Mouse (Mus musculus) ovary, postnatal 14 days (tissue): Measurements from ENCODE around the gene Iqcc.

Experiments used
- DNase-seq: peaks from one replicate; pipeline ENCODE4 v3.0.0; 2022; ENCODE audit warnings: low spot score

Iqcc gene

DNA sequence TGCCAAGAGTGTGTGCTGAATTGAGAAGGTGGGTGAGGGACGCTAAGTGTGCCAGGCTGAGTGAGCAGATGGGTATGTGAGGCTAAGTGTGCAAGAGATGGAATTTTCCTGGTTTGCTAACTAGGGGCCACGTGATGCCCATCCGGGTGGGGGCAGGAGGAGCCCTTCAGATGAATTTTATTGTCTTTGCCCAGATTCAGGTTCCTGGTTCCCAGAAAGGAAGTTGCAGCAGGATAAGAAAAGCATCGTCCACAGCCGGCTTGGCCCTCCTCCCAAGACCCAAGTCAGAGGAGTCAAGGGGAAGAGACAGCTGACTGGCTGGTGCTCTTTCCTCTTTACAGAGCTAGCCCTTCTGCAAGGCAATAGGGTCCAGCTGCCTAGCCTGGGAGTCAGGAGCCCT is 40.4 kb downstream of the Iqcc start, which contains the start of gene Fam167b:
Gene Fam167b (minus strand): TSS at position 84 of the 400 bp plus-strand sequence.
- DNase-seq, result no peak

DNA sequence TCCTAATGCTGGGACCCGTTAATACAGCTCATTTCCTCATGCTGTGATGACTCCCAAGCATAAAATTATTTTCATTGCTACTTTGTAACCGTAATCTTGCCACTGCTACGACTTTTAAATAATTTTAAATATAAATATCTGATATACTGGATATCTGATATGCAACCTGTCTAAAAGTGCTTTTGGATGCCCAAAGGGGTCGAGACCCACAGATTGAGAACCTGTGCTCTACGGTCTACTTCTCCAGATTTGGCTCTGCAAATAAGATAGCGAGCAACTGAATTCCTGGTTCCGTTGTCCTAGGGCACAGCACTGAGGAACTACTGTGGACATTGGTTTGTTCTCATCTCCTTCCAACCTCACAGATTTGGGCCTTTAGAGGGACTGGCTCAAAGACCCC is 41.2 kb downstream of the Iqcc start:
- no peak for DNase-seq

DNA sequence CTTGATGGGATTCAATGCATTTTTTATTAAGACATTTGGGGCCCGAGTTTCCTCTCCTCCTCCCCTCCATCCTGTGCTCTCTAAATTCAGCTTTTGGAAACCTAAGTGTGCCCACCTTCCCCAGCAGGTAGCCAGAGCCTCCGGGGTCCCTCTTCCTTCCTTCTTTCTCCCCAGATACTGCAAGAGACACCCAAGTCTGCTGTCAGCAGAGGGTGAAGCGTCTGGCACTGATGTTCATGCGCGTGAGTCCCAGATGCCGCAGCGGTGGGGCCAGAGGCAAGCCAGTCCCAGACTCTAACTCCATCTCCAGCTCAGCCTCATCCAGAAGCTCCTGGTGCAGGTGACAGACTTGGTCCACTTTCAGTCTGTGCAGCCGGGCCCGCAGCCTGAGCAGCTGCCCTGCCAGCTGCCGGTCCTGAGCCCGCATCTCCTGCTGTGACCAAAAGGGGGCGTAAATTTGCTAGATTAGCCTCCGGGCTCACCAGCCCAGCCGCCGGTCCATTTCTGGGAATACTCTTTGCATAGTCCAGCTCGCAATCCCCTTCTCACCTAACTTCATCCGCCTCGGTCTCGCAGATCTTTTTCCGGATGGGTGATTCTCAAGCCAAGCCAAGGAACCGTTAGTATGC is 41.9 kb downstream of the Iqcc start:
- DNase-seq, result peak; percentile 47

DNA sequence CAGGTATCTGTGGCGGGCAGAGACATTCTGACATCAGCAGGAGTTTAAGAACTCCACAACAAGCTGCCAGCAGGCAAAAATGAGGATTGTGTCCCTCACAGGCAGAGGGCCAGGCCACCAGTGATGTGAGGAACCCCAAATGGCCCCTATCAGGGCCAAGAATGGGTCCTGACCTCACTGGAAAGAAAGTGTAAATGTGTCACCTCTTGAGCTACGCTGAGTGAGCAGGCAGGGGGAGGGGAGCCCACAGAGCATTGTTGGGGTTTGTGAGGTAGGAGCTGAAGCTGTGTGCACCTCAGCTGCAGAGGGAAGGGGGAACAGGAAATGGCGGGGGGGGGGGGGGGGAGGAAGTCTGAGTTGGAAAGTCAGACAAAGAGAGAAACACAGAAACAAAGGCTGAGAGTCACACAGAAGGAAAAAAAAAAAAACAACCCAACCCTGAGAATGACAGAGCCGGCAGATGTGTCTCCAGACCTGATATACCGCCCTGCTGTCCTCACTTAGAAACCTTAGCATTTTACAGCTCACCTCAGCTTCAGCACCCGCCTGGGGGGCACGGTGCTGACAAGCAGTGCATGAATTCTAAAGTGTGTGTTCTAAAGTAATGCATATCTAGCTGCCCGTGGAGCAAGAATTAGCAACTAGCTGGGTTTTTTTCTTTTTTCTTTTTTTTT is 43.6 kb downstream of the Iqcc start:
- DNase-seq, result no peak

DNA sequence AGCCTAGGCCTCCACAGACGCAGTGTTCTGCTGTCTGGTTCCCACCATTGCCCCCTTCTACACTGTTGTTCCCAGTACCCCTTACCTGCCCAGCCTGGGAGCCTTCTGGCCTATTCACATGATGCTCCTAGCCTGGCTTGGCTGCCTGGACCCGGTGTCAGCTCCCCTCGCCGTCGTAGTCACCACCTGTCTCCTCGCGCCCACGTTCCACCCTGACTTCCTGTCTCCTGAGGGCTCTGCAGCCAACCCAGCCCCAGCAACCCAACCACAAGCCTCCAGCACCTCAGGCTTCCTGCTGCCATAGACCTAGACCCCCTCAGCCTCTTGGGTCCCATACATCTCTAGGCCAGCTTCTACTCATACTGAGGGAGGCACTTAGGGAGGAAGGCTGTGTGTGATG is 45.5 kb downstream of the Iqcc start, which contains the start of gene Lck:
Gene Lck (minus strand): TSS at position 212 of the 400 bp plus-strand sequence.
- no peak for DNase-seq

DNA sequence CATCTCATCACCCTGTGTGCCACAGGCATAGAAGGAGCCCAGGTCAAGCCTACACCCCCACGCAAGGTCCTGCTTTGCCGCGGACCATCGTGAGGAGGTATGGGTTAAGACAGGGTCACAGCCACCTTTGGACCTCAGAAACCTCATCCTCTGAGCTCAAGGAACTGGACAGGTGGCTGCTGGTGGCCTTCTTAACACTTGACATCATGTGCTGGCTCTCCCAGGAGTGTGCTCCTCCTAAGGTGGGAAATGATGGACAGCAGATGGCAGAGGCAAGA is 45.9 kb downstream of the Iqcc start:
- no peak for DNase-seq

DNA sequence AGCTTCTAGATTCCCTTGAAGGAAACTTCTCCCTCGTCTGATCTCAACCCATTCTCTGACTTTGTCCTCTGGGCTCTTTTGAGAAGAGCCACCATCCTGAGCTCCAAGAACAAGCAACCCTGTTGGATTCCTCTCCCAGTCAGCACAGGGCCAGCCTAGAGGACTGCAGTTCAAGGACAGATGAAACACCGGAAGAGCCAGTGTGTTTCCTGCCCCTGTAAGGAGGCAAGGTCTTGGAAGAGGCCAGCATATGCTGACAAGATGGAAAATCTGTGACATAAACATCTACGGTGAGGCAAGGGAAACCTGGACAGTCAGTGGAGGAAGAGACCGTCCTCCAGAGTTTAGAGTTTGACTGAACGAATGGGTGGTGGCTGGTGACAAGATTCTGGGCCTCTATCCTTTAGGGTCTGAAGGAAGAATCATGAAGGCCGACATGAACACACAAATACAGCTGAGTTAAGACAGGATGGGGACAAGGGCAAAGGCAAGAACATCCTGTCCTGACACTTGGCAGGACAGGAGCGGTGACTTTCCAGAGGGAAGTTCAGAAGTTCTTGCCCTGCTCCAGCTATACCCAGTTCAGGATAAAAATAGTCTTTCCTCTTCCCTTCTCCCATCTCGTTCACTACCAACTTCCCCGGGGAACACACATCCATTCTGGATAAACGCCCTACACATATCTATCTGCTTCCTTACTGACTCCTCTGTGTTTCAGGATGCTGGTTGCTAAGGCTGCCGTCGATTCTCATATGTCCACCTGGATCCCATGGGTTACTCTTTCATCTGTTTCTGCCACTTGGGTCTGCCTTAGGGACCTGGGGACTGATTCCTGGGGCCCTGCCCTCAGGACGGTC is 46.4 kb downstream of the Iqcc start:
- no peak for DNase-seq

DNA sequence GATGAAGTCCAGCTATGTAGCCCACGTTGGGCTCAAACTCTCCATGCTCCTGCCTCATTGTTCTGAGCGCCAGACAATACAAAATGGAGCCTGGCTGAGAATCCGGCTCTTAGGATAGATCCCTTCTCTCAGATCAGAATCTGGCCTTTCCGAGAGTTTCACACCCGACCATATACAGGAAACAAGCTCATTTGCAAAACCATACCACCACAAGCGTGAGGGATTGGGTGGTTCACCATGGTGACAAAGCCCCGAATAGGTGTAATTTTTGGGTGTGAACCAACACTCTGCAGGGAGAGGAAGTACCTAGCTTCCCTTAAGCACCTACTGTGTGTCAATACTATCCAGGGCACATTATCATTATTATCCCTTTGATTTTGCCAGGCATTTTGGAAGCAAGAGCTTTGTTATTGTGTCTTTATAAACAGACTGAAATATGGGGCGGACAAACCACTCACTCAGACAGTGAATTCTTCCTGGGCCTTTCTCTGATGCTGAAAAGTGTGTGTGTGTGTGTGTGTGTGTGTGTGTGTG is 47.3 kb downstream of the Iqcc start:
- no peak for DNase-seq

DNA sequence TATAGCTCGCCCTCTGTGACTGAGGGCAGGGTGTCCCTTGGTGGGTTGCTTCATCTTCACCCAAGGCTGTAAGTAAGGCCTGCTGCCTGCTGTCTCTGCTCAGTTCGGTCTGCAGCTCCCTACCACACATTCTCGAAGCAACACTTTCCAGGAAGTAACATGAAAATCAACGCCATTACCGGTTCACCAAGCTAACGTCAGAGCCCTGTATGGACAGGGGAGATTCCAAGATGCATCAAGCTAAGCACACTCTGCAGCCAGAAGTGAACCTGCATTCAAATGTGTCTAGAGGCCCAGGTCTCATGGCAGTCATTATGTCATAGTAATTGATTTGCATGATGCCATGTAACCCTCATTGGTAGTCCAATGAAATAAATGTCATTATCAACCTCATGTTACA is 48.9 kb downstream of the Iqcc start:
- DNase-seq, result no peak

DNA sequence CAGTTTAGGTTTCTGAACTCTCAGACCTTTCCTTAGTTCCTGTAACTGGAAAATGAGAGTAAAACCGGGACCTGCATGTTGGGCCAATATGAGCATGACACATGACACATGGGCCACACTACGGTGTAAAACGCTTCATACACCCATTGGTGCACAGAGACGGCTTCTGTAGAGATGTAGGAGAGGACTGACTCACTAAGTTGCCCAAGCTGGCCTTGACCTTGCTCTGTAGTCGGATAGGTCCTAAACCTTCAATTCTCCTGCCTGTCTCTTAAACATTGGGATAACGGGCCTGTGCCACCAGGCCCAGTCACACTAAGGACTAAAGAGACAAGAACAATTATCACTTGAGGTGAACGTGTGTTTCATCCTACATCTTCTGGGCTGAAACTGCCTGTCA is 50.5 kb downstream of the Iqcc start:
- DNase-seq, result no peak

DNA sequence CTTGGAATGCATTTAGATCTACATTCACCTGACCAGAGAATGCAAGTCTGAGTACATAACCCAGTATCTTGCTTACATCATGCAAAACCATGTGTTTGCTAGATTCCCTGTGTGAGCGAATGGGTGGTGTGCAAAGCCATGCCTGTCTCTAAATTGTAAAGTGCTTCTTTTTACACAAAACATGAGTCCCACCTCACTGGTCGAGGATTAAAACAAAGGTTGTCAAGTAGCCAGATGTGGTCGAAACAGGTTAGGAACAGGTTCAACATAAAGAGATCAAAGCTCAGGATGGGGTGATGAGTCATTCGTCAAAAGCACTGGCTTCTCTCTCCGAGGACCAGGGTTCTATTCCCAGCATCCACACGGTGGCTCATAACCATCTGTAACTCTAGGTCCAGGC is 53.8 kb downstream of the Iqcc start:
- no peak for DNase-seq
